Mouse (Mus musculus) adrenal gland, postnatal 4 days (tissue): ENCODE measurements around the gene Otulin. TPM values are rescaled to one million over a fixed set of nuclear protein-coding genes. Genes with fewer than 3 reads are reported as not detected.

ENCODE experiments used
- DNase-seq, 2 experiments: peaks; one replicate each; pipeline ENCODE4 v3.0.0; 2021 to 2022; ENCODE audit warnings: low spot score in 2 of 2, mixed read lengths in 2 of 2
- total RNA-seq, 2 experiments: library from RNA; stranded (reverse); gene quantifications; 2 replicates each; pipeline ENCODE4 v1.2.3; 2021

Gene Otulin
- total RNA-seq, 2 experiments from 2014 or later, result 42.7 to 43.5 TPM

- DNase-seq, result no peak
Observed at GRCm38 (mm10) chr15:27658356-27658755, 27.9 kb upstream of the Otulin start.

- no peak for DNase-seq
Observed at GRCm38 (mm10) chr15:27657866-27658265, 27.4 kb upstream of the Otulin start.

GRCm38 (mm10) chr15:27656626-27657025, 26.1 kb upstream of the Otulin start:
- DNase-seq, result no peak

- DNase-seq, result no peak
Observed at GRCm38 (mm10) chr15:27655015-27655414, 24.5 kb upstream of the Otulin start.

GRCm38 (mm10) chr15:27647686-27648085, 17.2 kb upstream of the Otulin start:
- no peak for DNase-seq

GRCm38 (mm10) chr15:27646665-27647064, 16.2 kb upstream of the Otulin start:
- no peak for DNase-seq

- no peak for DNase-seq
Observed at GRCm38 (mm10) chr15:27645250-27645649, 14.8 kb upstream of the Otulin start.

- DNase-seq, result no peak
Observed at GRCm38 (mm10) chr15:27642895-27643294, 12.4 kb upstream of the Otulin start.

- DNase-seq, result no peak
Observed at GRCm38 (mm10) chr15:27641171-27641570, 10.7 kb upstream of the Otulin start.

GRCm38 (mm10) chr15:27633941-27634900, 3.7 kb upstream of the Otulin start:
- no peak for DNase-seq

GRCm38 (mm10) chr15:27629800-27630600, 493 bp downstream of the Otulin start:
- no peak for DNase-seq

- DNase-seq, result no peak
Observed at GRCm38 (mm10) chr15:27629046-27629445, 1.4 kb downstream of the Otulin start.

- no peak for DNase-seq
Observed at GRCm38 (mm10) chr15:27627794-27628193, 2.7 kb downstream of the Otulin start.

- DNase-seq, result no peak
Observed at GRCm38 (mm10) chr15:27626314-27626713, 4.2 kb downstream of the Otulin start.

- no peak for DNase-seq
Observed at GRCm38 (mm10) chr15:27625890-27626255, 4.6 kb downstream of the Otulin start.

- DNase-seq, result no peak
Observed at GRCm38 (mm10) chr15:27625014-27625889, 5.2 kb downstream of the Otulin start.

- no peak for DNase-seq
Observed at GRCm38 (mm10) chr15:27623286-27623685, 7.2 kb downstream of the Otulin start.

GRCm38 (mm10) chr15:27620475-27621185, 9.9 kb downstream of the Otulin start:
- no peak for DNase-seq

GRCm38 (mm10) chr15:27619683-27620082, 10.8 kb downstream of the Otulin start:
- DNase-seq, result no peak

- no peak for DNase-seq
Observed at GRCm38 (mm10) chr15:27618778-27619533, 11.5 kb downstream of the Otulin start.
